Mouse (Mus musculus): ENCODE measurements at regions not wholly inside any gene's neighbourhood (a gene's known extent, or its start where the extent isn't known, plus 50 kb on each side); places are given as distances from the start of the nearest gene placed in this dataset.

- Histone ChIP-seq H3K27ac (ENCODE audit: insufficient read depth, low read length) (no peak overlapping the region), H3K4me1 (ENCODE audit: control insufficient read depth, insufficient read depth, low read length) (no peaks in the 10 kb centered on the region), H3K4me3 (ENCODE audit: insufficient read depth, low read length) (no peak overlapping the region)
- TF ChIP-seq CTCF (IDR thresholded peaks at IDR 0.05; ENCODE audit: extremely low read depth, insufficient read depth, low read length) (no peak), POLR2A (IDR thresholded peaks at IDR 0.05; ENCODE audit: extremely low read depth, insufficient read depth, low read length) (no peak)
These were observed 383.5 kb upstream of the Tenm4 start for GRCm38 (mm10) chr7:95787543-95787942.

DNA sequence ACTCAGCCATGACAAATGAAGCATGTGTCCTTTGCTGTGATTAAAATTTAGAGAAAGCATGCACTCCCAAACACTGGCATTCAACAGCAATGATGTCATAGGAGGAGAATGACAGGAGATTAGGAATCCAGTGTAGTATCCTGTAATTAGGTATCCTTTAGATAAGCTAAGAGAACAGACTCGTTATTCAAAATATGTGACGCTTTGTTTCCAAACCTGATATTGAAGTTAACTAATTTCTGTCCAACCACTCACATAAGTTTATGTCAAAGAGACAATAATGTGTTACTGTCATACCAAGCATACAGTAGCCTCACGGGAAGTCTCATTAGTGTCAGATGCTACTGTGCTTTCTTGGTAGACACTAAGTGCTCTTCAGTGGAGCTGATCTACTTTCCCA is 383.1 kb upstream of the Tenm4 start:
- no peak overlapping the region for H3K27ac ChIP-seq (ENCODE audit: insufficient read depth, low read length)

DNA sequence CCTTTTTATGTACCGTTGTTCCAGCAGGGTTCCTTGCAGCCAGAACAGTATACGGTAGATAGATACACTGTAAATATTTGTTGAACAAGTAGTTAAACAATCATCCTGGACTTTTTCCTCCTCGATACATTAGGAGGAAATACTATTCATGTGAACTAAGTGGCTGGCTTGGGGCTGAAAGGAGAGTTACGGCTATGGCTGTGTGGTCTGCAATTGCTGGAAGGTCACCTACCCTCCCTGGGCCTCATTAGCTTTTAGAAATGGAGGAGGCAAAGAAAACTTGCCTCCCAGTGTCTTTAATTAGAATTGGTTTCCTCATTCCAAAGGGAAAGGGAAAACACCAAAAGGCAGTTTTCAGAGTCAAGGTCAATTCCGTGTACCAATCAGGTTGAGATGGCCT is 381.6 kb upstream of the Tenm4 start:
- TF ChIP-seq POLR2A (IDR thresholded peaks at IDR 0.05; ENCODE audit: extremely low read depth, insufficient read depth, low read length): no peak
- TF ChIP-seq CTCF (IDR thresholded peaks at IDR 0.05; ENCODE audit: extremely low read depth, insufficient read depth, low read length): no peak
- no peaks in the 10 kb centered on the region for H3K4me1 ChIP-seq (ENCODE audit: control insufficient read depth, insufficient read depth, low read length)
- H3K4me3 ChIP-seq (ENCODE audit: insufficient read depth, low read length): no peak overlapping the region
- no peak overlapping the region for H3K27ac ChIP-seq (ENCODE audit: insufficient read depth, low read length)

More for the DNA sequence above, 383.1 kb upstream of the Tenm4 start:
- Histone ChIP-seq H3K4me1 (ENCODE audit: control insufficient read depth, insufficient read depth, low read length) (no peaks in the 10 kb centered on the region), H3K4me3 (ENCODE audit: insufficient read depth, low read length) (no peak overlapping the region)
- no peak for TF ChIP-seq CTCF (IDR thresholded peaks at IDR 0.05; ENCODE audit: extremely low read depth, insufficient read depth, low read length)
- no peak for TF ChIP-seq POLR2A (IDR thresholded peaks at IDR 0.05; ENCODE audit: extremely low read depth, insufficient read depth, low read length)

GRCm38 (mm10) chr7:95799022-95799421 is 372.0 kb upstream of the Tenm4 start:
- H3K4me3 ChIP-seq (ENCODE audit: insufficient read depth, low read length): no peak overlapping the region
- no peak for TF ChIP-seq POLR2A (IDR thresholded peaks at IDR 0.05; ENCODE audit: extremely low read depth, insufficient read depth, low read length)
- TF ChIP-seq CTCF (IDR thresholded peaks at IDR 0.05; ENCODE audit: extremely low read depth, insufficient read depth, low read length): no peak
- H3K4me1 ChIP-seq (ENCODE audit: control insufficient read depth, insufficient read depth, low read length): no peaks in the 10 kb centered on the region
- H3K27ac ChIP-seq (ENCODE audit: insufficient read depth, low read length): no peak overlapping the region

GRCm38 (mm10) chr7:95809626-95810025 is 361.4 kb upstream of the Tenm4 start:
- H3K27ac ChIP-seq (ENCODE audit: insufficient read depth, low read length): no peak overlapping the region
- no peak overlapping the region for H3K4me3 ChIP-seq (ENCODE audit: insufficient read depth, low read length)
- H3K4me1 ChIP-seq (ENCODE audit: control insufficient read depth, insufficient read depth, low read length): no peaks in the 10 kb centered on the region
- no peak for TF ChIP-seq CTCF (IDR thresholded peaks at IDR 0.05; ENCODE audit: extremely low read depth, insufficient read depth, low read length)
- TF ChIP-seq POLR2A (IDR thresholded peaks at IDR 0.05; ENCODE audit: extremely low read depth, insufficient read depth, low read length): no peak

- no peak overlapping the region for H3K4me3 ChIP-seq (ENCODE audit: insufficient read depth, low read length)
- no peaks in the 10 kb centered on the region for H3K4me1 ChIP-seq (ENCODE audit: control insufficient read depth, insufficient read depth, low read length)
- H3K27ac ChIP-seq (ENCODE audit: insufficient read depth, low read length): no peak overlapping the region
- TF ChIP-seq POLR2A (IDR thresholded peaks at IDR 0.05; ENCODE audit: extremely low read depth, insufficient read depth, low read length) (no peak), CTCF (IDR thresholded peaks at IDR 0.05; ENCODE audit: extremely low read depth, insufficient read depth, low read length) (no peak)
These were observed 360.9 kb upstream of the Tenm4 start for GRCm38 (mm10) chr7:95810096-95810495.

DNA sequence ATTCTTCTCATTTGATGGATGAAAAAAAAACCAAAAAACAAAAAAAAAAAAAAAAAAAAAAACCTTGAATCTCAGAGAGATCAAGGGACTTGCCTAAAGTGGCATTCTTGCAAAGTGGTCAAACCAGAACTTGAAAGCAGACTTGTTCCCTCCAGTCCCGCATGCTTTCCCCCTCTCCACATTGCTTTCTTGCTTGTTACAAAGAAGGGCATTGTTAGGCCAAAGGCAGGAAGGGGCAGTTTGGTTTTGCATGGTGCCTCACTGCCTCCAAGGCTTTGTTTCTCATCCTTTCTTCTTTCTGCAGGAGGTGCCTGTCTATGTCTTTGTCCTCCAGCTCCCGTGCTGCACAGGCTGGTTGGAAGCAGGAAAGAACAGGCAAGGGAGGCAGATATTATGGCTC is 356.2 kb upstream of the Tenm4 start:
- no peaks in the 10 kb centered on the region for H3K4me1 ChIP-seq (ENCODE audit: control insufficient read depth, insufficient read depth, low read length)
- TF ChIP-seq CTCF (IDR thresholded peaks at IDR 0.05; ENCODE audit: extremely low read depth, insufficient read depth, low read length): no peak
- TF ChIP-seq POLR2A (IDR thresholded peaks at IDR 0.05; ENCODE audit: extremely low read depth, insufficient read depth, low read length): no peak
- no peak overlapping the region for H3K4me3 ChIP-seq (ENCODE audit: insufficient read depth, low read length)
- no peak overlapping the region for H3K27ac ChIP-seq (ENCODE audit: insufficient read depth, low read length)

GRCm38 (mm10) chr7:95823539-95823938 is 347.5 kb upstream of the Tenm4 start:
- Histone ChIP-seq H3K4me3 (ENCODE audit: insufficient read depth, low read length) (no peak overlapping the region), H3K27ac (ENCODE audit: insufficient read depth, low read length) (no peak overlapping the region), H3K4me1 (ENCODE audit: control insufficient read depth, insufficient read depth, low read length) (no peaks in the 10 kb centered on the region)
- TF ChIP-seq POLR2A (IDR thresholded peaks at IDR 0.05; ENCODE audit: extremely low read depth, insufficient read depth, low read length) (no peak), CTCF (IDR thresholded peaks at IDR 0.05; ENCODE audit: extremely low read depth, insufficient read depth, low read length) (no peak)

DNA sequence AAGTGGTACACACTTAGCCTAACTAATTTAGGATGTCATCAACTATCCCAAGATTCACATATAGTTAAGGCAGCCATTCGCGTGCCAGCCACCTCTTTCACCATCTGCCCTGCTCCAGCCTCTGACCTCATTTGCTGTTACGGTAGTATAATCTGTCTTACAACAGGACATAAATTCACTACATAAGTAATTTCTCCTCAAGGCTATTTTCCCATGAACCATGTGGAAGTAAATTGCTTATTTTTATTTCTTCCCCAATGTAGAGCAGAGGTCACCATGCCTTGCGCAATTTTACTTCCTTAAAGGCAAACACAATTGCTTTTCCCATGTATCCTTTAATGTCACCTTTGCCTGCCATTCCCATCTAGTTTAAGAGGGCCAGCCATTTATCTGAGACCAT is 341.2 kb upstream of the Tenm4 start:
- Histone ChIP-seq H3K4me3 (ENCODE audit: insufficient read depth, low read length) (no peak overlapping the region), H3K4me1 (ENCODE audit: control insufficient read depth, insufficient read depth, low read length) (no peaks in the 10 kb centered on the region), H3K27ac (ENCODE audit: insufficient read depth, low read length) (no peak overlapping the region)
- no peak for TF ChIP-seq POLR2A (IDR thresholded peaks at IDR 0.05; ENCODE audit: extremely low read depth, insufficient read depth, low read length)
- no peak for TF ChIP-seq CTCF (IDR thresholded peaks at IDR 0.05; ENCODE audit: extremely low read depth, insufficient read depth, low read length)

GRCm38 (mm10) chr7:95834236-95834919 is 336.7 kb upstream of the Tenm4 start:
- TF ChIP-seq POLR2A (IDR thresholded peaks at IDR 0.05; ENCODE audit: extremely low read depth, insufficient read depth, low read length) (no peak), CTCF (IDR thresholded peaks at IDR 0.05; ENCODE audit: extremely low read depth, insufficient read depth, low read length) (no peak)
- Histone ChIP-seq H3K4me1 (ENCODE audit: control insufficient read depth, insufficient read depth, low read length) (no peaks in the 10 kb centered on the region), H3K27ac (ENCODE audit: insufficient read depth, low read length) (no peak overlapping the region), H3K4me3 (ENCODE audit: insufficient read depth, low read length) (no peak overlapping the region)
